Mouse (Mus musculus) cortical plate, adult 2 months (tissue): ENCODE measurements around the gene L3mbtl1.

Experiments
- CTCF ChIP-seq: fragments of 200-500 bp; IDR thresholded peaks from 2 replicates; pipeline ENCODE4 v1.5.1; 2011; ENCODE audit warnings: mild to moderate bottlenecking, control low read depth, low read length; ENCODE audit not compliant: insufficient read depth; ENCODE audit errors: extremely low read depth
- POLR2A ChIP-seq: fragments of 200-500 bp; IDR thresholded peaks from 2 replicates; pipeline ENCODE4 v1.6.1; 2011; ENCODE audit warnings: mild to moderate bottlenecking, low read length, control low read depth; ENCODE audit not compliant: insufficient read depth; ENCODE audit errors: extremely low read depth

DNA sequence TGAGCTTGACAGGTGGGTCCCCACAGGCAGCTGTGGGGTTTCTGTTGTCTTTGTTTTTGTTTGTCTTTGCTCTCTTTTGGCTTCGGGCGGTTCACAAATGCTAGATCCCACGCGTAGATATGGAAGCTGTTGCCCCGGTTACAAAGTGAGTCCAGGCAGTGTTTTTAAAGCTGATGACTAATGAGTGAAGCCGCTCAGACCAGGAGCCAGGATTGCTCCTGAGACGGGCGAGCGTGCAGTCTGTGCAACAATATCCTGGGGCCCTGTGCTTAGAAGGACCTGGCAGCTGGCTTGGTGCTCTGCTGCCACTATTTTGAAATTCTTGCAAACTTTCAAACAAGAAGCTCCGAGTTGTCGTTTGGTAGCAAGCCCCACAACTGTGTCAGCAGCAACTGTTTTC lies 30.4 kb downstream of the L3mbtl1 start:
- no peak for TF ChIP-seq POLR2A
- TF ChIP-seq CTCF = no peak
